Mouse (Mus musculus) neural tube, embryonic 13.5 days (tissue): Measurements from ENCODE around the gene Uba5. TPM values are rescaled to one million over a fixed set of nuclear protein-coding genes. Genes with fewer than 3 reads are reported as not detected.
A peak's percentile ranks its signal among the peaks of the same experiment; 100 is the strongest.

ENCODE experiments used
- ATAC-seq: fragments of 200-750 bp; cut with Nextera tagmentation; 2 replicates; pipeline ENCODE4 v1.8.0; 2017; ENCODE audit warnings: low read depth, mild to moderate bottlenecking, moderate TSS enrichment, moderate library complexity
- H3K27ac ChIP-seq: fragments of 300-500 bp; sonication (generic); replicated peaks from 2 replicates; pipeline ENCODE4 v1.5.1; 2015; ENCODE audit warnings: moderate library complexity, mild to moderate bottlenecking, inconsistent platforms
- H3K27me3 ChIP-seq: fragments of 300-500 bp; sonication (generic); 2 replicates; pipeline ENCODE4 v1.6.1; 2015; ENCODE audit warnings: mild to moderate bottlenecking, inconsistent platforms
- H3K36me3 ChIP-seq: fragments of 300-500 bp; sonication (generic); 2 replicates; pipeline ENCODE4 v1.6.1; 2015; ENCODE audit warnings: mild to moderate bottlenecking, inconsistent platforms
- H3K4me1 ChIP-seq: fragments of 300-500 bp; sonication (generic); replicated peaks from 2 replicates; pipeline ENCODE4 v1.6.1; 2015; ENCODE audit warnings: inconsistent platforms
- H3K4me2 ChIP-seq: fragments of 300-500 bp; sonication (generic); 2 replicates; pipeline ENCODE4 v1.6.1; 2015; ENCODE audit warnings: inconsistent platforms, mild to moderate bottlenecking, moderate library complexity
- H3K4me3 ChIP-seq: fragments of 300-500 bp; sonication (generic); 2 replicates; pipeline ENCODE4 v1.5.1; 2015; ENCODE audit warnings: mild to moderate bottlenecking, inconsistent platforms
- H3K9ac ChIP-seq: fragments of 300-500 bp; sonication (generic); 2 replicates; pipeline ENCODE4 v1.6.1; 2015; ENCODE audit warnings: moderate library complexity, mild to moderate bottlenecking, inconsistent platforms
- H3K9me3 ChIP-seq: fragments of 300-500 bp; sonication (generic); 2 replicates; pipeline ENCODE4 v1.6.1; 2016; ENCODE audit warnings: inconsistent platforms
- WGBS: fragments of 180-500 bp; shearing (Covaris S2); methylation state at CpG from one replicate; pipeline ENCODE4 v1.1.7; 2015; 5-methylcytosine and 5-hydroxymethylcytosine counted together
- polyA plus RNA-seq: library from polyadenylated mRNA; unstranded; fragments of >200 nt; fragmentation: Nextera tagmentation; extraction: Ambion mirVana; gene quantifications from 2 replicates; pipeline ENCODE4 v1.2.1, GENCODE M21; 2015

Uba5 gene
- polyA plus RNA-seq, 1 experiment from 2014 or later, result 65.9 TPM

DNA sequence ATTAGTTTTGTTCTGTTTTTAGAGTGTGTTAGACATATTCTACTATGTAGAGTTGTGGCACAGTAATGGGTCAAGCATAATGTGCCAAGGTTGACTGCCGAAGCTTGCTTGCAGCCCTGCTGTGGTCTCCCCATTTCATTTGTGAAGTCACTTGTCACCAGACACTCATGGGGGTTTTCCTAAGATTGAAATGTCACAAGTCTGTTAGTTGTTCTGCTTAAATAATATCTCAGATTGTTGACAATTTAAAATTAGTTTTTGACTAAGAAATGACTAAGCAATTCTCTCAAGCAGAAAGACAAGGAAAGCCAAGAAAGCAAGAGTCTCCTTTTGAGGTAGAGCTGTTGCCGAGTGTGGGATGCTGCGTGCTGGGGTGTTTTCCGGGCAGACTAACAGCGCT is 30.0 kb upstream of the Uba5 start:
- ATAC-seq, result no peak
- no peak overlapping the region for H3K9ac ChIP-seq
- H3K36me3 ChIP-seq, result no peaks in the 10 kb centered on the region
- H3K9me3 ChIP-seq, result no peaks in the 10 kb centered on the region
- no peaks in the 10 kb centered on the region for H3K4me1 ChIP-seq
- no peak overlapping the region for H3K4me3 ChIP-seq
- WGBS, result 95% methylated on average over 5 of the region's 5 CpGs
- H3K27me3 ChIP-seq, result no peaks in the 10 kb centered on the region
- H3K4me2 ChIP-seq, result no peak overlapping the region
- no peak overlapping the region for H3K27ac ChIP-seq

DNA sequence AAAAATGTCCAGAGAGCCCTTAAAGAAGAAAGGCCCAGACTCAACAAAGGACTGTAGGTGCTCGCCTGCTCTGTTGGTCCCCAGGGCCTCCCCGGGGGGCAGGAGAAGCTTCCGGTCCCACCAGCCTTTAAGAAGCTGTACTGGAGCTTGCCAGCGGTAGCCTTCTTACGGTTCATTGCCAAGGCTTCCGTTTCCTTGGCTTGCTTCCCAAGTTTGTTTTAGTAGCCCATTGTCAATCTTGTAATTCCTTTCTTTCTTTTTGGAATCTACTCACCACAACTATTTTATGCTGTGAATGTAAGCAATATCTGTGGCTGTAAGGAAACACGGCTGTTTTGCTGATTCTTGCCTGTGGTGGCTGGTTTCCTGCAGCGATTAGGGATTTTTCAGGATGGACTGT is 25.6 kb upstream of the Uba5 start:
- peaks cover 18% of the 10 kb centered on the region; the same call in 1 of the 2 replicates for H3K36me3 ChIP-seq
- no peaks in the 10 kb centered on the region for H3K27me3 ChIP-seq
- no peak overlapping the region for H3K9ac ChIP-seq
- 0 out of 2 replicates have a peak overlapping the region, but pooled peaks have one; percentile 28 for H3K27ac ChIP-seq
- H3K4me2 ChIP-seq, result no peak overlapping the region
- H3K9me3 ChIP-seq, result no peaks in the 10 kb centered on the region
- ATAC-seq, result no peak
- no peaks in the 10 kb centered on the region for H3K4me1 ChIP-seq
- WGBS, result 63% methylated on average over 8 of the region's 8 CpGs
- no peak overlapping the region for H3K4me3 ChIP-seq

DNA sequence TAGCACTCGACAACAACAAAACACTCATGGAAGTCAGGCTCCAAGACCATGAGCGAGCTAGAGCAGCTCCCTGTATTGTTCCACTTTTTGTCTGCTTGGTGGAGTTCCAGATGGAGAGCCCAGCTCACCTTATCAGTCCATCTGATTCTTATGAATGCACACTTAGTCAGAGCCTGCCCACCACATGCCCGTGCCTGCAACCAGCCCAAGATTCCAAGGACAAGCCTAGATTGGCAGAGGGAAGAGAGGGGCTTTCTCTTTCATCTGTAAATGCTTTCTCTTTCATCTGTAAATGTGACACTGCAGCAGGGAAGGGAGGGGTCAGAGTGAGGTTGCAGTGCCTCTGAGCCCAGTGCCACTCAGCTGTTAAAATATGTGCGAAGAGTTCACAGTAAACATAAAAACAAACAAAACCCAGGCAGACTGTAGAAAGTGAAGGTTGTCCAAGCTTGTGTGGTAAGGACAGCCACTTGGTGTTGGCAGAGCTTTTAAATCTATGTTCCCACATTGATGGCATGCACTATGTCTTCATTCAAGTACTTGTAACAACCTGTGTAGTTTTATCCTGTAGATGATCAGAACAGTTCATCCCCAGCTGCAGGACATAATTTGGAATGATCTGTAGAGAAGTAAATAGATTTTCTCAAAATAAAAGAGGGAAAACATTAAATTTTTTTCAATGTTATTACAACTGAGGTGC is 22.9 kb upstream of the Uba5 start:
- no peaks in the 10 kb centered on the region for H3K9me3 ChIP-seq
- no peak for ATAC-seq
- WGBS, result 53% methylated on average over 4 of the region's 4 CpGs

DNA sequence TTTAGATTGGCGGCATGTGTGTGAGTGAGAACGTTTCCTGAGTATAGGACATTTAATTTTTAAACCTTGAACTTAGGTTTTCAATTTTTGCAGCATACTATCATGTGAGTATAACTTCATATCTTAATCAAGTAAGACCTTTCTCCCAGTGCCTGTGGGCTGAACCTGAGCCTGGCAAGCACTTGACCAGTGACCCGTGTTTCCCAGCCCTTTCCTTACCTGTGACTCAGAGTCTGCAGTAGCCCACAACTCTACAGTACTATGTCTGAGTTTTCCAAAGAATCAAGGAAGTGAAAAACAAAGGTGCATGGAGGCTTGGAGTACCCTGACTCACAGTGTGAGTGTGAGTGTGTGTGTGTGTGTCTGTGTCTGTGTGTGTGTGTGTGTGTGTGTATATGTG is 17.1 kb upstream of the Uba5 start:
- Histone ChIP-seq H3K4me1 (no peaks in the 10 kb centered on the region), H3K9me3 (no peaks in the 10 kb centered on the region), H3K27ac (no peak overlapping the region), H3K4me3 (no peak overlapping the region), H3K27me3 (no peaks in the 10 kb centered on the region), H3K36me3 (peaks cover 18% of the 10 kb centered on the region), H3K9ac (no peak overlapping the region), H3K4me2 (no peak overlapping the region)
- ATAC-seq, result no peak
- WGBS, result 80% methylated on average over 3 of the region's 3 CpGs

More for the DNA sequence above, 22.9 kb upstream of the Uba5 start:
- Histone ChIP-seq H3K4me1 (no peaks in the 10 kb centered on the region), H3K4me2 (no peak overlapping the region), H3K36me3 (peaks cover 26% of the 10 kb centered on the region), H3K9ac (no peak overlapping the region), H3K27ac (no peak overlapping the region), H3K27me3 (no peaks in the 10 kb centered on the region), H3K4me3 (no peak overlapping the region)

DNA sequence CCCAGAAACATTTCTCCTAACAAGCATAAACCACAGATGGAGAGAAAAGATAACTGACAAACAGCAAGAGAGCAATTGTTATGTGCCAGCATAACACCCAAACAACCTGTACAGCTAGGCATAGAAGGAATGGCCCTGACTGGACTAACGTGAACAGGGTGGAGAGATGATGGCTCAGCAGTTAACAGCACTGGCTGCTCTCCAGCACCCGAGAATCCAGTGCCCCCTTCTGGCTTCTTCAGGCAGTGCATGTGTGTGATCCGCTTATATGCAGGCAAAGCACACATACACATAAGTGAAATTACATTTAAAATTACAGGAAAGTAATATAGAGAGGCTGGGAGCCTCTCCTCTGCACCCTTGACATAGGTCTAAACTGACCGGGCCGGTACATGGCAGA is 16.4 kb upstream of the Uba5 start:
- Histone ChIP-seq H3K4me2 (no peak overlapping the region), H3K27ac (no peak overlapping the region), H3K4me1 (no peaks in the 10 kb centered on the region), H3K4me3 (no peak overlapping the region), H3K36me3 (peaks cover 11% of the 10 kb centered on the region), H3K9me3 (no peaks in the 10 kb centered on the region), H3K27me3 (no peaks in the 10 kb centered on the region), H3K9ac (no peak overlapping the region)
- 44% methylated on average over 5 of the region's 5 CpGs for WGBS
- no peak for ATAC-seq

DNA sequence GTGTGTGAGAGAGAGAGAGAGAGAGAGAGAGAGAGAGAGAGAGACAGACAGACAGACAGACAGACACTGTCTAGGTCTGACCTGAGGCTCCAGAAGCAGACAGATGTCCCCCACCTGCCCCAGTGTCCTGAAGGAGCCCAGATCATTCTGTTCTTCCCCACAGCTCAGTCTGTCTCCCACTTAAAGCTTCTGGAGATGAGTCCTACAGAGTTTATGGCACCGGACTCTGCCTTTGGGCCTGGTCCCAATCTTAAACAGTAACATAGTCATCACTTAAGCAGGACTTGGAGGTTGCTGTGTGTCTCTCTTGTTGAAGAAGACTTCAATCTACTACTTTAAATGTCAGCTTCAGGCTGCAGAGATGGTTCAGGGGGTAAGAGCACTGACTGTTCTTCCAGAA is 15.8 kb upstream of the Uba5 start:
- H3K36me3 ChIP-seq, result peaks cover 8% of the 10 kb centered on the region
- ATAC-seq, result no peak

DNA sequence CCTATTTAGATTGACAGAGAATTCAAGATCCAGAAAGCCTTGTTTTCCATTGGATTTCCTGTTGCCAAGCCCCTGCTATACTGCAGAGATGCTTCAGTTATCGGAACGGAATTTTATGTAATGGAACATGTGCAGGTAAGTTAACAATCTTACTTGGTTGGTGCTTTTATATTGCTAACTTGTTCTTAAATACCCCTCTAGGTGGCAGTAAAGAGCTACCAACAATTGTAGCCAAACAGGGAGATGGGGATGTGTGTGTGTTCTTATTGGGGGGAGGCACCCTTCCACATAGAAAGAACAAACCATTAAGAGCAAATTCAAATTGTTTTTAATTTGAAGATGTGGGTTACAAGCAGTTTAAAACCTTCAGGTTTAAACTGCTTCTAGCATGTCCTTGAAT is 12.9 kb upstream of the Uba5 start:
- no peaks in the 10 kb centered on the region for H3K36me3 ChIP-seq
- H3K27ac ChIP-seq, result no peak overlapping the region
- no peak overlapping the region for H3K9ac ChIP-seq
- H3K27me3 ChIP-seq, result no peaks in the 10 kb centered on the region
- no peak overlapping the region for H3K4me3 ChIP-seq
- no peak overlapping the region for H3K4me2 ChIP-seq
- 69% methylated on average over 2 of the region's 2 CpGs for WGBS
- no peak for ATAC-seq
- H3K4me1 ChIP-seq, result no peaks in the 10 kb centered on the region
- H3K9me3 ChIP-seq, result no peaks in the 10 kb centered on the region

More for the DNA sequence above, 15.8 kb upstream of the Uba5 start:
- Histone ChIP-seq H3K9me3 (no peaks in the 10 kb centered on the region), H3K4me2 (no peak overlapping the region), H3K9ac (no peak overlapping the region), H3K27me3 (no peaks in the 10 kb centered on the region), H3K27ac (no peak overlapping the region), H3K4me3 (no peak overlapping the region), H3K4me1 (no peaks in the 10 kb centered on the region)
- 92% methylated on average over 1 of the region's 1 CpGs for WGBS

DNA sequence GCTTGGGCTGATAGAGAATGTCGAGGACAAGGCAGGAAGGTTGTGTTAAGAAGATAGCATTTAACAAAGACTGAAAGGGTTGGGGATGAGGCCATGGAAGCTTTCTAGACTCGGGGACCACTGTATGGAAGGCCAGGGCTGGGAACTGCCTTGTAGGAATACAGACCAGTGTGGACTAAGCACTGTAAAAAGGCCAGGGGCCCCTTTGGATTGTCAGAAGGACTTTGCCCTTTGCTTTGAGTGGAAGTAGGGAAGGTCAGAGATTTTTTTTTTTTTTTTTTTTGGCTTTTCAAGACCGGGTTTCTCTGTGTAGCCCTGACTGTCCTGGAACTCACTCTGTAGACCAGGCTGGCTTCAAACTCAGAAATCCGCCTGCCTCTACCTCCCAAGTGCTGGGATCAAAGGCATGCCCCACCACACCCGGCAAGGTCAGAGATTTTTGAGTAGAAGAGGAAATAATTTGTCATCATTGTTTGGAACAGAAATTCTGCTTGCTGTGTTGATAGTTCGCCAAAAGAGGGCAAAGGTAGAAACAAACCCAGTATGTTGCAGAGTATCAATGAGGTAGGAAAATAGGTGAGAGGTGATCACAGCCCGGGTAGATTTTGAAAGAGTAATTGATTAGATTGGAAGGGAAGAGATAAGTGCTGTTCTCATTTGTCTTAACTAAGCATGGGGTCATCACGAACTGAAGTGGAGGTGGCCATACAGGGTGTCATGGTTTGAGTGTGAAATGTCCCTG is 8.1 kb upstream of the Uba5 start:
- Histone ChIP-seq H3K4me1 (no peaks in the 10 kb centered on the region), H3K36me3 (no peaks in the 10 kb centered on the region), H3K27me3 (no peaks in the 10 kb centered on the region), H3K9me3 (no peaks in the 10 kb centered on the region), H3K9ac (no peak overlapping the region), H3K27ac (no peak overlapping the region), H3K4me3 (no peak overlapping the region), H3K4me2 (no peak overlapping the region)
- no peak for ATAC-seq
- WGBS, result 86% methylated on average over 8 of the region's 8 CpGs

DNA sequence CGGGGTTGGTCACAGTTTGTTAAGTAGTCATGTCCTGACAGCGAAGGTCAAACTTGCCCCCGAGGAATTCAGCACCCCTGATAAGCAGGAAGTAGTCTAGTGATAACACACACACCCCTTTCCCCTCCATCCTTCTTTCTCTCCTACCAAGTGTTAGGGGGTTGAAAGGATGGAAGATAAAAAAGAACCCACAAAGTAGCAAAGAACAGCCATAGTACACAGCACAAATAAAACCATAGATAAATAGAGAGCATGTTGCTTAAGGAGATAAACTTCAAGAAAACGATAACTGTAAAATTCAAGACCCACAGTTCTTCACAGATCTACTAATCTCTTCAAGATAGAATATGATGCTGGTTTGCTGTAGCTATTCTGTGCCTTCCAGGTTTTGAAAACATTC is 7.3 kb upstream of the Uba5 start:
- no peaks in the 10 kb centered on the region for H3K4me1 ChIP-seq
- no peak overlapping the region for H3K4me3 ChIP-seq
- ATAC-seq, result no peak
- H3K36me3 ChIP-seq, result no peaks in the 10 kb centered on the region
- no peak overlapping the region for H3K9ac ChIP-seq
- H3K4me2 ChIP-seq, result no peak overlapping the region
- WGBS, result 81% methylated on average over 4 of the region's 4 CpGs
- H3K27me3 ChIP-seq, result no peaks in the 10 kb centered on the region
- H3K9me3 ChIP-seq, result no peaks in the 10 kb centered on the region
- H3K27ac ChIP-seq, result no peak overlapping the region

DNA sequence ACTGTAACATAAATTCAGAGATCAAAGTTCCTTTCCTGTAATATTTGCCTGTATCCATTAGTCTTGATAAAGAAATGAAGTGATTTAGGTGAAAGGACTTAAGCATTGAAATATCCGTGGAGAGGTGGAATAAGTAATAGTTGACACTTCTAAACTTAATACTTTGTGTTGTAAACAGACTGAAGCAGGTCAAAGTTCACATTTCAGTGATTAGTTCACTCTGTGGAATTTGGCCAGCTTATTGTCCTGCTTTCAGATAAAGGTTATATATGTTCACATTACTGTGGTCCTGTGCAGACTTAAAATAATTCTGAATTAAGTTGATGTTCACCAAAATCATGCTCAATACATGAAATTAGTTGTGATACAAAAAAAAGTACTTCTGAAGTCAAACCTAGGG is 1.6 kb upstream of the Uba5 start:
- Histone ChIP-seq H3K36me3 (peaks cover 12% of the 10 kb centered on the region), H3K27me3 (no peaks in the 10 kb centered on the region), H3K9ac (no peak overlapping the region), H3K4me3 (no peak overlapping the region), H3K27ac (no peak overlapping the region), H3K4me2 (no peak overlapping the region), H3K9me3 (no peaks in the 10 kb centered on the region), H3K4me1 (peaks cover 25% of the 10 kb centered on the region)
- WGBS, result 27% methylated on average over 1 of the region's 1 CpGs
- no peak for ATAC-seq

DNA sequence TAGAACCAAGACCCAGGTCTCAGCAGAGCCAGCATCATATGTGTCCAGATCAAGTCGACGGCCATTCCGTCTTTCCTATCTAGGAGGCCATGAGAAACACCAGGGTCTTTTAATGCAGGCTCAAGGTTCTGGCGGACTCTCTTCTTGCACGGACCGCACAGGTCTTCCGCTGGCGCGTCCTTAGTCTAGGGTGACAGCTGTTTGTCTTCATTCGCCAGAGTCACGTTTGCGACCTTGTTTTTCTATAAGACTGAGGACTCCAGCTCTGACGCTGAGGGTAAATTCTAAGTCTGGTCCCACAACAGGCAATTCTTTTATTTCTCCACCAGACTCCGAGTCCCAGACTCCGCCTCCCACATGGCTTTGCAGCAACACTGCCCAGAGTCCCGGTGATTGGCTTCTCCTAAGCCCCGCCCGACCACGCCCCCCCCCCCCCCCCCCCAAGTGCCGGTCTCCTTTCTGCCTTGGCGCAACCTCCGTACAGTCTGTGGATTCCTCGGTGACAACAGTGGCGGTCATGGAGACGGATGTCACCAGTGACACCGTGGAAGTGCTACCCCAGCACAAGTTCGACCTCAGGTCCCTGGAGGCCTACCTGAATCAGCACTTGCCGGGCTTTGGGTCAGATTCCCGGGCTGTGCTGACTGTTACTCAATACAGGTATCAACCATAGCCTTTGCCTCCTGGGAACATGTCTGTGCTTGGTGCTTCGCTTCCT is 469 bp upstream of the Uba5 start, which contains the start of gene Acad11:
TSS of gene Acad11 (plus strand) at position 134 of the 718 bp plus-strand sequence.
- 1% methylated on average over 30 of the region's 30 CpGs for WGBS
- peak; percentile 98 for ATAC-seq

DNA sequence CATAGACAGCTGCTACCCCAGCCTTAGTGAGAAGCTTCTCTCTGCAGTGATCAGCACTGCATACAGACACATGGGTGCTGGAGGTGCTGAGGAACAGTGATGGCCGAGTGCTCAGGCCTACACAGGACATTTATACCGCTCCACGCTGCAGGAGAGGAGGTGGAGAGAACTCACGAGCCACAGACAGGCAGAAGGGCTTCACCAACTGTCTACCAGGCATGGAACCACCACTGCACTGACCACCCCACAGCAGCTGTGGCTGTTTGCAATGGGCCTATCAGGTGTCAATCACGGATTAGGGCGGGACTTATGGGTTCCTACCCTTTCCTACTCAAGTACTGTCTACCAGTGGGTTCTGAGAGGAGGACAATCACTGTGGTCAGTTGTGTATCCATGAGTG is 11.9 kb downstream of the Uba5 start:
- Histone ChIP-seq H3K27me3 (no peaks in the 10 kb centered on the region), H3K4me2 (no peak overlapping the region), H3K9ac (no peak overlapping the region), H3K36me3 (peaks cover 95% of the 10 kb centered on the region), H3K4me3 (no peak overlapping the region), H3K4me1 (no peaks in the 10 kb centered on the region), H3K27ac (no peak overlapping the region), H3K9me3 (no peaks in the 10 kb centered on the region)
- 96% methylated on average over 6 of the region's 6 CpGs for WGBS
- no peak for ATAC-seq

More for the DNA sequence above, 469 bp upstream of the Uba5 start, which contains the start of gene Acad11:
- Histone ChIP-seq H3K9ac (peak within 1 kb of the TSS; percentile 94), H3K27ac (peak within 1 kb of the TSS; percentile 76), H3K4me2 (peak within 1 kb of the TSS; percentile 95), H3K9me3 (no peaks in the 10 kb centered on the region), H3K4me1 (peaks cover 25% of the 10 kb centered on the region), H3K36me3 (peaks cover 18% of the 10 kb centered on the region), H3K4me3 (peak within 1 kb of the TSS; percentile 99), H3K27me3 (no peaks in the 10 kb centered on the region)
